ENCODE assay signal across 24 mouse cellular contexts in genomic region chr10:121047440-121047839, GRCm38 (mm10). TPM values are rescaled to one million over a fixed set of nuclear protein-coding genes. Genes with fewer than 3 reads are reported as not detected.
DNase-seq lines count a peak whose midpoint lies in the region; ATAC-seq and TF ChIP-seq lines count a peak whose summit lies in the region.
"Had no signal": no experiment of that assay in that cellular context is flagged by ENCODE, and none has a peak within 500 bp of the region (broad histone marks: within the 10 kb centered on the region; RNA-seq: fewer than 3 reads in every experiment).

No protein-coding gene starts in this region.

- ATAC-seq in lung, embryonic 14.5 days (ENCODE audit: insufficient read depth): no peak
- no peak for ATAC-seq in lung, postnatal 0 days
- ATAC-seq: CD4-positive, CD25-positive, alpha-beta regulatory T cell, adult 4 months; forebrain, embryonic 15.5 days; hindbrain, embryonic 16.5 days had no signal

- H3K4me1 ChIP-seq in lung, embryonic 14.5 days (ENCODE audit: insufficient read depth): no peaks in the 10 kb centered on the region
- no peaks in the 10 kb centered on the region for H3K4me1 ChIP-seq in lung, postnatal 0 days (ENCODE audit: insufficient read depth, low read depth, low read length)
- H3K4me1 ChIP-seq: forebrain, embryonic 10.5 days; forebrain, embryonic 15.5 days; heart, embryonic 12.5 days had no signal

- H3K9me3 ChIP-seq in lung, embryonic 14.5 days (ENCODE audit: low read depth, low read length): no peaks in the 10 kb centered on the region
- no peaks in the 10 kb centered on the region for H3K9me3 ChIP-seq in lung, postnatal 0 days (ENCODE audit: low read length)
- H3K9me3 ChIP-seq: embryonic facial prominence, embryonic 15.5 days; forebrain, embryonic 10.5 days; forebrain, embryonic 15.5 days; heart, embryonic 12.5 days had no signal

- no peak for TF ChIP-seq EP300 in lung, postnatal 0 days (IDR thresholded peaks at IDR 0.05)

- no peak overlapping the region for H3K9ac ChIP-seq in lung, embryonic 14.5 days
- H3K9ac ChIP-seq in lung, postnatal 0 days (replicated peaks; ENCODE audit: low read depth): no peak overlapping the region
- H3K9ac ChIP-seq: embryonic facial prominence, embryonic 15.5 days; forebrain, embryonic 15.5 days; heart, embryonic 12.5 days had no signal

- intact Hi-C loops in heart, postnatal 25 days (cut with DNase I): loop anchor here (5.0 kb wide), 1 partner anchor 210 kb away; no protein-coding TSS in a partner anchor

- H3K4me2 ChIP-seq in lung, embryonic 14.5 days: no peak overlapping the region
- no peak overlapping the region for H3K4me2 ChIP-seq in lung, postnatal 0 days (replicated peaks; ENCODE audit: low read depth, low read length)
- H3K4me2 ChIP-seq: embryonic facial prominence, embryonic 15.5 days; forebrain, embryonic 15.5 days; heart, embryonic 12.5 days had no signal

- peak; percentile 62 for DNase-seq in heart, adult 11 months
- DNase-seq in heart, postnatal 25 days (ENCODE audit: low spot score): no peak
- DNase-seq in lung, embryonic 14.5 days: no peak
- DNase-seq in lung, postnatal 0 days (ENCODE audit: low spot score): no peak
- DNase-seq in ZHBTc4 (ENCODE audit: low read depth, low spot score): peak; percentile 34
- DNase-seq in testis, postnatal 14 days (ENCODE audit: low spot score): peak; percentile 41
- DNase-seq in ovary, postnatal 14 days (ENCODE audit: low spot score): no peak
- DNase-seq: adrenal gland, adult 2 months; adrenal gland, postnatal 25 days; B cell, adult 2 months; cerebellum, adult 2 months; cerebellum, postnatal 10 days; embryo, embryonic 11 days; gastrocnemius, postnatal 36 days; heart, postnatal 36 days had no signal

- no peaks in the 10 kb centered on the region for H3K36me3 ChIP-seq in lung, embryonic 14.5 days (ENCODE audit: insufficient read depth)
- H3K36me3 ChIP-seq in lung, postnatal 0 days (ENCODE audit: insufficient read depth, low read length): no peaks in the 10 kb centered on the region
- H3K36me3 ChIP-seq: embryonic facial prominence, embryonic 15.5 days; forebrain, embryonic 10.5 days; forebrain, embryonic 15.5 days; heart, embryonic 12.5 days had no signal

- H3K27ac ChIP-seq in lung, embryonic 14.5 days (ENCODE audit: low read depth): no peak overlapping the region
- H3K27ac ChIP-seq in lung, postnatal 0 days (ENCODE audit: low read length): no peak overlapping the region
- H3K27ac ChIP-seq: embryonic facial prominence, embryonic 15.5 days; forebrain, embryonic 10.5 days; forebrain, embryonic 15.5 days had no signal

- 0 out of 2 replicates have a peak, but pooled peaks have one; percentile 21 for TF ChIP-seq CTCF in lung, embryonic 14.5 days (IDR thresholded peaks at IDR 0.05; ENCODE audit: low read depth)
- no peak for TF ChIP-seq CTCF in lung, postnatal 0 days (IDR thresholded peaks at IDR 0.05)

- 71% methylated on average over 10 of the region's 10 CpGs for WGBS in lung, embryonic 14.5 days
- 73% methylated on average over 10 of the region's 10 CpGs for WGBS in lung, postnatal 0 days

- no peaks in the 10 kb centered on the region for H3K27me3 ChIP-seq in lung, embryonic 14.5 days (ENCODE audit: insufficient read depth, low read length)
- no peaks in the 10 kb centered on the region for H3K27me3 ChIP-seq in lung, postnatal 0 days (replicated peaks; ENCODE audit: insufficient read depth, low read length)
- H3K27me3 ChIP-seq: embryonic facial prominence, embryonic 15.5 days; forebrain, embryonic 15.5 days; heart, embryonic 12.5 days had no signal

- no peak overlapping the region for H3K4me3 ChIP-seq in lung, embryonic 14.5 days (ENCODE audit: low read depth, low read length)
- no peak overlapping the region for H3K4me3 ChIP-seq in lung, postnatal 0 days (ENCODE audit: low read depth, low read length)
- H3K4me3 ChIP-seq: embryonic facial prominence, embryonic 15.5 days; erythroblast, embryonic 14.5 days; forebrain, embryonic 10.5 days; forebrain, embryonic 15.5 days; heart, embryonic 12.5 days had no signal

RNA-seq across cellular contexts. Expression of gene Wif1, which starts 13.7 kb away (rescaled TPM):
- 1 to 10 TPM; 2.7 to 2.9 TPM for total RNA-seq in heart, postnatal 25 days (2021)
- 7.5 and 8.9 TPM in 2 replicates for polyA plus RNA-seq in lung, embryonic 14.5 days (2014; fragmentation: Nextera tagmentation; extraction: Ambion mirVana)
- 9.0 and 10.2 TPM in 2 replicates for polyA plus RNA-seq in lung, postnatal 0 days (2015; fragmentation: Nextera tagmentation; extraction: Ambion mirVana)
- total RNA-seq: common myeloid progenitor, adult 5-6 weeks; MEL had no signal
- polyA plus RNA-seq: CD4-positive, CD25-positive, alpha-beta regulatory T cell, adult 4 months; erythroblast, embryonic 14.5 days had no signal

Comparison
In these comparisons a context has a peak if more than half of its experiments do, and no peak if none do; other contexts are left out.
1. DNase-seq: peak in heart, adult 11 months (single experiment), ZHBTc4 (single experiment) and testis, postnatal 14 days (single experiment); none in heart, postnatal 25 days (single experiment), lung, embryonic 14.5 days (single experiment), lung, postnatal 0 days (single experiment) and ovary, postnatal 14 days (single experiment).